Mouse (Mus musculus) macrophage (primary cell): Measurements from ENCODE around the gene Fbxo24. TPM values are rescaled to one million over a fixed set of nuclear protein-coding genes. Genes with fewer than 3 reads are reported as not detected.

Source experiments
- H3K27ac ChIP-seq: fragments of 350-480 bp; formaldehyde crosslinking; 2 replicates; pipeline ENCODE4 v1.9.0; 2021
- H3K36me3 ChIP-seq: fragments of 350-480 bp; formaldehyde crosslinking; 2 replicates; pipeline ENCODE4 v1.9.0; 2021; ENCODE audit errors: inconsistent target
- H3K4me3 ChIP-seq: fragments of 350-480 bp; formaldehyde crosslinking; 2 replicates; pipeline ENCODE4 v1.9.0; 2021; ENCODE audit errors: inconsistent target
- H3K79me2 ChIP-seq: fragments of 350-480 bp; formaldehyde crosslinking; 2 replicates; pipeline ENCODE4 v1.9.0; 2021; ENCODE audit errors: inconsistent target
- WGBS: methylation state at CpG from one replicate; pipeline ENCODE4 v1.1.7; 2026; ENCODE audit warnings: inconsistent platforms; ENCODE audit not compliant: missing documents; 5-methylcytosine and 5-hydroxymethylcytosine counted together
- polyA plus RNA-seq: library from polyadenylated mRNA; stranded (reverse); fragments of 250-400 nt; gene quantifications from 3 replicates; pipeline ENCODE4 v1.2.4, GENCODE M21; 2018; ENCODE audit warnings: inconsistent platforms

The Fbxo24 gene
- polyA plus RNA-seq, 1 experiment from 2014 or later: not detected

DNA sequence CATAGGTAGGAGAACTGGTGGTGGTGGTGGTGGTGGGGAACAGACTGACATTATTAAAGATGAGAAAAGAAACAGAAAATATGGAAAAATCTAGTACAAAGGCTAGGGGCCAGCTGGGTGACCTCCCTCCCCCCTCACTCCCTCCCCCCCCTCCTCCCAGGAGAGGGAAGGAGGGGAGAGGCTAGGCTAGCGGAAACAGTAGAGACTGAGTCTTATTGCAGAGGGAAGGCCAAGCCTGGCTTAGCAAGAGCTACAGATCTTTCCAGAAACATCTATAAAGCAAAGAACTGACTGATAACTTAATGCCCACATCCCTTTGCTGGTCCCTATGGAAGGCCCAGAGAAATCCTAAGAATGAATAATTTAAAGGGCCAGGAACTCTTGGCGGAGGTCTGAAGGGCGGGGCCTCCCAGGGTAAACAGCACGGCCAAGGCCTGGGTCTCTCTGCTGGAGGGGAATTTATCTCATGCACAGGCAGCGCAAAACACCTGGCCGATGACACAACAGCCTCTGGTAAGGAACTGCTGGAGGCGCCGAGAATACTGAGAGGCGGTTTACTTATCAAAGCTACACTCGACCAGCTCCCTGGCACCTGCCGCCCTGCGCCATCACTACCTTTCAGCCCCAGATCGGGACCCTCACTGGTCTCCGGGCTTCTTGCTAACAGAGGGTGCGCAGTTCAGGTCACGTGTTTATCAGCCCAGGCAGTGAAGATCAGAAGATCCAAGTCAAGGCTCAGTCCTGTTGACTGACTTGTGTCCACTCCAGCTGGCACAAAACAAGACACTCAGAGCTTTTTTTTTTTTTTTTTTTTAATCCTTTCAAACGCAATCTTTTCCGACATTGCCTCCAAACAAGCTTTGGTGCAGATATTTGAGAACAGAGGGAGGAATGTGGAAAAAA, 21.1 kb upstream of the Fbxo24 start:
- 91% methylated on average over 16 of the region's 18 CpGs for WGBS
- no peak overlapping the region for H3K4me3 ChIP-seq
- H3K36me3 ChIP-seq: peaks cover 9% of the 10 kb centered on the region; the same call in 1 of the 2 replicates
- no peak overlapping the region for H3K27ac ChIP-seq
- no peaks in the 10 kb centered on the region for H3K79me2 ChIP-seq

DNA sequence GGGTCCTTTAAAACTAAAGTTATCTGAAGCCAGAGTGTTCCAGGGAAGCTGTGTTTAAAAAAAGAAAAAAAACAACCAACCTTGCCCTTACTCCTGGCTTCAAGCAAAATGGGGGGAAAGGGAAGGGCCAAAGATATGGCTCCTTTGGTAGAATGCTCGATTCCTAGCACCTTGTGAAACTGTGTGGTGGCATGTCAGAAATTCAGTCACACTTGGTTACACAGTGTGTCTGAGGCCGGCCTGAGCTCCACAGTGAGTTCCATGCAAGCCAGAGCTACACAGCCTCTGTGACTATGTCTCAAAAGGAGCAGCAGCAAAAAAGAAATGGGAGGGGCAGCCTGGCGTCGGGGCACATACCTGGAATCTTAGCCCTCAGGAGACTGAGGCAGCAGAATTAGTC, 20.4 kb upstream of the Fbxo24 start:
- Histone ChIP-seq H3K4me3 (no peak overlapping the region), H3K79me2 (no peaks in the 10 kb centered on the region), H3K27ac (no peak overlapping the region), H3K36me3 (peaks cover 9% of the 10 kb centered on the region; the same call in 1 of the 2 replicates)
- WGBS: 74% methylated on average over 4 of the region's 4 CpGs

DNA sequence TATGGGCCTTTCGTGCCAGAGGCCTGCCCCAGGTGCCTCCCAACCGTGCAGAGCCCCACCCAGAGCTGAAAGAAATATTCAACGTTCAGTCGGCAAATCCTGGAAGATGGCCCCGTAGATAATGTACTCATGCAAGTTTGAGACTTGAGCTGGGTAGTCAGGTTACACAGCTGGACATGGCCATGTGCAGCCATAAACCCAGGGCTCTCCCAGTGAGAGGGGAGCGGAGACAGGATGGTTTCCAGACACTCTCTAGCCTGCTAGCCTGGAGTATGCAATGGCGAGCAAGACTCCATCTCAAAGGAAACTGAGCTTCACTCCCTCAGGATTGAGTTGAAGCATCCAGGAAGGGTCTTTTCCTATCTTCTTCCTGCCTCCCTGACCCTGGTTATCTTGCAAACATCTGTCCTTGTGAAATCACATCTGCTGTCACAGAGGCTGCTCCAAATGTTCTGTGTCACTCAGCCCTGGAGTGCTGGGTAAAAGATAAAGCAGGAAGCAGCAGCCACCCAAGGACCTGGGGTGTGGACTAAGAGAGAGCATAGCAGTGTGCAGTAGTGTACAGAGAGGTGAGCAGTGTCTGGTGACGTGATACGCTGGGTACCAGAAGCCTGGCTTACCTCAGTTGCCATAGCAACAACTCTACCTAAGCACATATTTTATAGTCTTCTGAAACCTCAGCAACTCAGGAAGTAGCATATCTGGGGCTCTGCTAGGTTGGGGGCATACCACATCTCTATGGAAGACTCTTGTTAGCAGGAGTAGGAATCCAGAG, 19.2 kb upstream of the Fbxo24 start:
- H3K79me2 ChIP-seq: no peaks in the 10 kb centered on the region
- H3K27ac ChIP-seq: no peak overlapping the region
- peaks cover 9% of the 10 kb centered on the region; the same call in 1 of the 2 replicates for H3K36me3 ChIP-seq
- 81% methylated on average over 9 of the region's 9 CpGs for WGBS
- no peak overlapping the region for H3K4me3 ChIP-seq

DNA sequence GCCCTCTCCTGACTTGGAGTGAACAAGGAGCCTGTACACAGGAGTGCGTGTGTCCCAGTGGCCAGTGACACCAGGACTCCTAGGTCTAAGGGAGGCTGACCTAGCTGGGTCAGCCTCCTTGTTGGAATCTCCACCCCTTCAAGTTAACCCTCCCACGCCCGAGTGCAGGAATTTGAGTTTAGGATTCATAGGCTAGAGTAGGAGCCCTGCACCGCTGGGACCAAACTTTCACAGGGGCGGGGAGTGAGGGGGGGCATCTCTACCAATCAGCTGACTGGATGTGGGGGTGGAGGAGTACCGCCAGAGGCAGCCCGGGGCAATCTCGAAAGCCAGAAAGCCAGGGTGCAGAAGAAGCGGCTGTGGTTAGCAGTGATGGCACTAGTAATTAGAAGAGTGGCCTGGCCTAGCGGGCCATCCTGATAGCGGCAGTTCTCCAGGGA, 16.9 kb upstream of the Fbxo24 start, which contains the start of gene Irs3:
Gene Irs3 (minus strand): TSS at position 63 of the 440 bp plus-strand sequence.
- Histone ChIP-seq H3K27ac (no peak within 1 kb of the TSS), H3K36me3 (peaks cover 17% of the 10 kb centered on the region), H3K4me3 (no peak within 1 kb of the TSS), H3K79me2 (no peaks in the 10 kb centered on the region)
- WGBS: 61% methylated on average over 11 of the region's 11 CpGs

DNA sequence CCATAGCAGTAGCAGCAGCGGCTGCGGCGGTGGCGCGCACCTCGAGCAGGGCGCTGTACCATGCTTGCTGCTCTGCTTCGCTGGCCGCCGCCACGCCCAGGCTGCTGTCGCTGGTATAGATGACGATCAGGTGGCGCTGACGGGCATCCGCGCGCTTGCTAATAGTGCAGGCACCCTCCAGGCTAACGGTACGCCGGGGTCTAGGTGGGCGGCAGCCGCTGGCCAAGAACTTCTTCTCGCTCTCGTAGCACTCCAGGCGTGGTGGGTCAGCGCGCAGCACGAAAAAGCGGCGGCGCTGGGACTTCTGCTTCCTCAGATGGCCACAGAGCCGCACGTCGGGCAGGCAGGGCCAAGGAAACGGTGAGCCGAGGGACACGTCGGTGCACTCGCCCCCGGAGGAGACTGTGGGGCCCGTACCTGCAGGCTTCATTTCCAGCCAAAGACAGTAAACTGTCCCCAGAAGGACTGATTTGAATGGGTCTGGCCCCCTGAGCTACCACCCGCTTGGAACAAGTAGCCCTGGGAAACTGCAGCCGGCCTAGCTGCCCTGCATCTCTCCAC, 16.4 kb upstream of the Fbxo24 start:
- H3K36me3 ChIP-seq: peaks cover 22% of the 10 kb centered on the region
- no peak overlapping the region for H3K27ac ChIP-seq
- 8% methylated on average over 44 of the region's 44 CpGs for WGBS
- no peaks in the 10 kb centered on the region for H3K79me2 ChIP-seq
- no peak overlapping the region for H3K4me3 ChIP-seq

DNA sequence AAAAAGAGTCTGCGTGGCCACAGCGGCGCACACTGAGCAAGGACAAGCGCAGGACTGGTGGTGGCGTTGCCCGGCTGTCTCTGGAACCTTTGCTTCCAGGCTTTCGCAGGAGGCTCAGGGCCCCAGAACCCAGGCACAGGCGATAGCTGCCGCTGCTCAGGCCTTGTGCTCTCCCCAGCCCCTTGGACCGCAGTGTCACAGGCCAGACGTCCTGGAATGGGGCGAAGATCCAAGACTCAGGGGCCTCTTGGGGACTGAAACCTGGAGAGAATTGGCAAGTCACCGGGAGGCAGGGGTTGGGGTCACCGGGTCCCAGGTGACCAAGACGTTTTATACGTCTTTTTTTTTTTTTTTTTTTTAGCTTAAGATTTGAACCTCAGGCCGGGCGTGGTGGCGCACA, 15.7 kb upstream of the Fbxo24 start:
- 79% methylated on average over 14 of the region's 19 CpGs for WGBS
- H3K4me3 ChIP-seq: no peak overlapping the region
- H3K79me2 ChIP-seq: no peaks in the 10 kb centered on the region
- H3K27ac ChIP-seq: no peak overlapping the region
- H3K36me3 ChIP-seq: peaks cover 29% of the 10 kb centered on the region

DNA sequence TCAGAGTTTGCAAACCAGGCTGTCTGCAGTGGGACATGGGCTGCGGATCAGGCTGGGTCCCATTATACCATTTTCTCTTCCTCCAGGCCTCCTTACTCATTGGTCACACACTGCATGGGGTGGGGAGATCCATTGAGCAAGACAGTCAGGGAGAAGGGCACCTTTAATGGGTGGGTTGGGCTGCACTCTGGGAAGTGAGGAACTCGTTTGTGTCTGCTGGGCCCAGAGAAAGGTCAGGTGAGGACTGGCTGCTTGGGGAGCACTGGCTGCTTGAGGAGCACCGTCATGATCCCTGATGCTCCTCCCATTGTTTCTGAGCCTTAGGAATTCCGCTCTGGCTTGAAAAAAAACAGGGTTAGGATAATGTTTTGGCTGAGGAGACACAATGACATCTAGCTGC, 14.1 kb upstream of the Fbxo24 start:
- no peak overlapping the region for H3K4me3 ChIP-seq
- WGBS: 84% methylated on average over 4 of the region's 4 CpGs
- no peak overlapping the region for H3K27ac ChIP-seq
- H3K36me3 ChIP-seq: peaks cover 43% of the 10 kb centered on the region
- no peaks in the 10 kb centered on the region; the same call in 1 of the 2 replicates for H3K79me2 ChIP-seq

DNA sequence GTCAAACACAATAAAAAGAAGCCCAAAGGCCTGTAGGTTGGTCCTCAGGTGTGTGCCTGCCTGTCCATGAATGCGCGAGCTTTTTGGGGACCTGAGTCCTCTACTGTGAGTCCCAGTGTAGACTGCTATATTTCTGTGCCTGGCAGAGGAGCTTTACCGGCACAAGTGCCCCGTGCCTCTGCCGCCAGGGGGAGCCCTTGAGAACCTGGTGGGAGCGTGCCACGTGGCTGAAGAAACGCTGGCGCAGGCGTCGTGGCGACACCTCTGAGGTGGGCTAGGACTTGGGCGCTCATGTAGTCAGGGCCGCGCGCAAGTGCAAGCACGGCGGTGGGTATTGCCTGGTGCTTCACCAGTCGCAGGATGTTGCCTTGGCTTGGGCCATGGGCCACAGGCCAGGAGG, 12.3 kb upstream of the Fbxo24 start, which contains the start of gene Sap25:
Gene Sap25 (plus strand): TSS at position 281 of the 400 bp plus-strand sequence.
- Histone ChIP-seq H3K36me3 (peaks cover 62% of the 10 kb centered on the region), H3K4me3 (no peak within 1 kb of the TSS), H3K79me2 (peaks cover 12% of the 10 kb centered on the region; the same call in 1 of the 2 replicates), H3K27ac (no peak within 1 kb of the TSS)
- WGBS: 81% methylated on average over 13 of the region's 19 CpGs

DNA sequence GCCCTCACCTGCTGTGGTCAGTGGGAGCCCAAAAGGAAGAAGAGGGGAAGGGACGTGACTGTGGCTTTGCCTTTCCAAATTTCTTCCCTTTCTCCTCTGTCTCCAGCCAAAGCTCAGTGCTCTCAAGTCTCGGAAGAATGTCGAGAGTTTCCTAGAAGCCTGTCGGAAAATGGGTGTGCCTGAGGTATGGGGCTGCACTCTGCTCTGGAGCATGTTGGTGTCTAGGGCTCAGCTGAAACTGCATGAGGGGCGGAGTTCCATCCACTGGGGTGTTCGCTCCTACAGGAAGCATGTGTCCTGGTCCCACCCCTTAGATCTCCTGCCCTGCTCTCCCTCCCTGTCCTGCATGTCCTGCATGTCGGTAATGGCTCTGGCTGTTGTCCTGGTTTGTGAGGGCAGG, 10.7 kb upstream of the Fbxo24 start:
- no peak overlapping the region for H3K27ac ChIP-seq
- H3K36me3 ChIP-seq: peaks cover 74% of the 10 kb centered on the region
- H3K4me3 ChIP-seq: no peak overlapping the region
- WGBS: 97% methylated on average over 7 of the region's 7 CpGs
- H3K79me2 ChIP-seq: peaks cover 28% of the 10 kb centered on the region

DNA sequence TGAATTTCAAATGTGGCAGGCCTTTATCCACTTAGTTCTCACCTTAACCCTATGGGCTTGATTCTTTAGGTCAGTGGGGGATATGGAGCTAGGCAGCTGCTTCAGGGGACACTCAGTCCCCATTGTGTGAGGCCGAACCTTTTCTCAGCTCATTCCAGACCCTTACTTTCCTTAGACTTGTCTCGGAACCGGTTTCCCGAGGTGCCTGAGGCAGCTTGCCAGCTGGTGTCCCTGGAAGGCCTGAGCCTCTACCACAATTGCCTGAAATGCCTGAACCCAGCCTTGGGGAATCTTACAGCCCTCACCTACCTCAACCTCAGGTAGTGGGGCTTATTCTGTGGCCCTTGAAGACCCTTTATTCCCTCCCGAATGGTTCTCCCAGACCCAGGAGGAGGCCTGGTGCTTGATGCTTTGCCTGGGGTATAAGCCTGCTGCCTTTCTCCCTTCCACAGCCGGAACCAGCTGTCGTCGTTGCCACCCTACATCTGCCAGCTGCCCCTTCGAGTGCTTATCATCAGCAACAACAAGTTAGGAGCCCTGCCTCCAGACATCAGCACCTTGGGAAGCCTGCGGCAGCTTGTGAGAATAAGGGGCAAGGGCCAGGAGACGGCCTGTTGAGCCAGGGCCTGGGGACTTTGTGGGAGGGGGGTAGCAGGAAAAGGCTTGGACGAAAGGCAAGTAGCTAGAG, 4.7 kb upstream of the Fbxo24 start:
- 91% methylated on average over 11 of the region's 12 CpGs for WGBS
- no peak overlapping the region for H3K27ac ChIP-seq
- H3K36me3 ChIP-seq: peaks cover 53% of the 10 kb centered on the region

DNA sequence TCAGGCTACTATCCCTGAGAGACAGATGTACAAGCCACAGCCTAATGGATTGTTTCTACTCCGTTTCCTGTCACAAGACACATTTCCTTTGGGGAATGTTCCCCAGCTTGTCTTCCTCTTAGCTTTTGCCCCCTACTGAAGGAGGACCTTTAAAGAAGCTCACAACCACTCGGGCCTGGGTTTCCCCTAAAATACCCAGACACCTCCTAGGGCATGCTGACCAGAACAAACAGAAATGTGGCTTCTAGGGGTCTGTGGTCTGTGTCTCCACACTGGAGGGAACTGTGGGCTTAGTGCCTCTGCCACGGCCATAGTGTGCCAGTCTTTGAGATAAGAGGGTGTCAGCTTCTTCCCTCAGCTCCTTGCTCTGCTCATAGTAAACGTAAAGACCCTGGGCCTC, 2.8 kb upstream of the Fbxo24 start:
- H3K27ac ChIP-seq: peak overlapping the region; percentile 100
- WGBS: 0% methylated on average over 4 of the region's 4 CpGs
- peak overlapping the region; percentile 98 for H3K4me3 ChIP-seq
- H3K79me2 ChIP-seq: peaks cover 68% of the 10 kb centered on the region
- peaks cover 33% of the 10 kb centered on the region for H3K36me3 ChIP-seq

More for the DNA sequence above, 4.7 kb upstream of the Fbxo24 start:
- no peak overlapping the region for H3K4me3 ChIP-seq
- H3K79me2 ChIP-seq: peaks cover 75% of the 10 kb centered on the region

DNA sequence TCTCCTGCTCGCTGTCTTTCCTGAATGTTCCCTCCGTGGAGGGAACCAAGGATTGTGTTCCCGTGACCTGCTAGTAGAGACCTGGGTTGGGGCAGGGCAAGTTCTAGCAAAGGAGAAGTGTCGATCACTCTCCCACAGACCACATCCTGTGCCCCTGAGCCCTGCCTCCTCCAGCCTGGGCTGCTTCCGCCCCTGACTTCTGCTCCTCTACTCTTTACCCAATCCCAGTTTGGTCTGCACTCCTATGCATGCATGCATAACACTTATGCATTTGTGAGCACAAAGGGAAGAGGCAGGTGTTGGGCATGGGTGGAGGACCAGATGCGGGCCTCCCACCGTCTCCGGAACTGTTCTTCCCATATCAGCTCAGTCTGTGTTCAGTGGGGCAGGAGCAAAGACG, 2.4 kb upstream of the Fbxo24 start:
- Histone ChIP-seq H3K27ac (peak overlapping the region; percentile 100), H3K36me3 (peaks cover 29% of the 10 kb centered on the region), H3K4me3 (peak overlapping the region; percentile 98), H3K79me2 (peaks cover 64% of the 10 kb centered on the region)
- 3% methylated on average over 9 of the region's 9 CpGs for WGBS

DNA sequence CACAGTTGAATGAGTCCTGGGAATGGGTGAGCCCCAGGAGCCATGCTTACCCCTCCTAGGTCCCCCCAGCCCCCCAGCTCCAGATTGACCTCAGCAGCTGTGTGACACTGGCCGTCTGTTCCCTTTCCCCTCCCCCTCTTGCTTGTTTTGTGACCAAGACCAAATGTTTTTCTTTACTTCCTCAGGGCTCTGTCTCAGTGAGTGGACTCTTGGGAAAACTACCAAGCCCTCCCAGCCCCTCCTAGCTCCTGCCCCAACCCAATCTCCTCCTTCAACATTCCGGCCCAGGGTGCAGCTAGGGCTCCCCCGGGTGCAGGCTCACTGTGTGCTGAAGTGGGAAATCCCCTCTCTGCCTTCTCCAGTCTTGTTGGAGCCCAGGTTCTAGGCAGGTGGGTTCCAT, 1.8 kb upstream of the Fbxo24 start:
- Histone ChIP-seq H3K79me2 (peaks cover 58% of the 10 kb centered on the region), H3K27ac (peak overlapping the region; percentile 100), H3K36me3 (peaks cover 23% of the 10 kb centered on the region), H3K4me3 (peak overlapping the region; percentile 98)
- 8% methylated on average over 3 of the region's 3 CpGs for WGBS
